Mouse (Mus musculus) thymus, postnatal 4 days (tissue): ENCODE data around the gene Btbd8.

Experiments
- DNase-seq: peaks from one replicate; pipeline ENCODE4 v3.0.0; 2021

Gene Btbd8

GRCm38 (mm10) chr5:107450299-107450698 lies 12.5 kb downstream of the Btbd8 start:
- no peak for DNase-seq

GRCm38 (mm10) chr5:107462147-107463076 lies 24.6 kb downstream of the Btbd8 start:
- DNase-seq, result no peak

- no peak for DNase-seq
Measured at GRCm38 (mm10) chr5:107466501-107466900, 28.7 kb downstream of the Btbd8 start.

- DNase-seq, result no peak
Measured at GRCm38 (mm10) chr5:107467098-107467497, 29.3 kb downstream of the Btbd8 start.

GRCm38 (mm10) chr5:107470600-107471329 lies 33.0 kb downstream of the Btbd8 start:
- DNase-seq, result no peak

GRCm38 (mm10) chr5:107480194-107480593 lies 42.4 kb downstream of the Btbd8 start:
- no peak for DNase-seq

GRCm38 (mm10) chr5:107488996-107489395 lies 51.2 kb downstream of the Btbd8 start:
- no peak for DNase-seq

GRCm38 (mm10) chr5:107491036-107491435 lies 53.2 kb downstream of the Btbd8 start:
- DNase-seq, result no peak

GRCm38 (mm10) chr5:107492471-107492870 lies 54.7 kb downstream of the Btbd8 start:
- no peak for DNase-seq

GRCm38 (mm10) chr5:107494759-107495158 lies 57.0 kb downstream of the Btbd8 start:
- DNase-seq, result no peak

- no peak for DNase-seq
Measured at GRCm38 (mm10) chr5:107496047-107496446, 58.2 kb downstream of the Btbd8 start.

- no peak for DNase-seq
Measured at GRCm38 (mm10) chr5:107497519-107498501, 60.0 kb downstream of the Btbd8 start.

GRCm38 (mm10) chr5:107498806-107499310 lies 61.1 kb downstream of the Btbd8 start:
- no peak for DNase-seq

- no peak for DNase-seq
Measured at GRCm38 (mm10) chr5:107499891-107500535, 62.2 kb downstream of the Btbd8 start.

- no peak for DNase-seq
Measured at GRCm38 (mm10) chr5:107500741-107501140, 62.9 kb downstream of the Btbd8 start.

- DNase-seq, result no peak
Measured at GRCm38 (mm10) chr5:107507321-107507720, 69.5 kb downstream of the Btbd8 start, which contains the start of gene Gm42669. Gene Gm42669 (plus strand): TSS chr5:107507621.

- DNase-seq, result no peak
Measured at GRCm38 (mm10) chr5:107510503-107510902, 72.7 kb downstream of the Btbd8 start.

- DNase-seq, result no peak
Measured at GRCm38 (mm10) chr5:107511326-107511725, 73.5 kb downstream of the Btbd8 start.

GRCm38 (mm10) chr5:107513583-107513982 lies 75.8 kb downstream of the Btbd8 start:
- peak; percentile 96 for DNase-seq

GRCm38 (mm10) chr5:107515453-107515852 lies 77.7 kb downstream of the Btbd8 start:
- no peak for DNase-seq

- DNase-seq, result no peak
Measured at GRCm38 (mm10) chr5:107516087-107516486, 78.3 kb downstream of the Btbd8 start.

- DNase-seq, result no peak
Measured at GRCm38 (mm10) chr5:107518602-107519001, 80.8 kb downstream of the Btbd8 start.
